Mouse (Mus musculus) forelimb bud, embryonic 11.5 days (tissue): ENCODE measurements around the gene Qdpr.
"Not testable (repeated sequence)": the region's sequence is repeated elsewhere in the genome, so short reads cannot be mapped to it uniquely, and the experiment has no call there.

ENCODE experiments used
- DNase-seq: peaks from one replicate; pipeline ENCODE4 v3.0.0-alpha.2; 2012; ENCODE audit warnings: low read depth, low spot score

The Qdpr gene

DNA sequence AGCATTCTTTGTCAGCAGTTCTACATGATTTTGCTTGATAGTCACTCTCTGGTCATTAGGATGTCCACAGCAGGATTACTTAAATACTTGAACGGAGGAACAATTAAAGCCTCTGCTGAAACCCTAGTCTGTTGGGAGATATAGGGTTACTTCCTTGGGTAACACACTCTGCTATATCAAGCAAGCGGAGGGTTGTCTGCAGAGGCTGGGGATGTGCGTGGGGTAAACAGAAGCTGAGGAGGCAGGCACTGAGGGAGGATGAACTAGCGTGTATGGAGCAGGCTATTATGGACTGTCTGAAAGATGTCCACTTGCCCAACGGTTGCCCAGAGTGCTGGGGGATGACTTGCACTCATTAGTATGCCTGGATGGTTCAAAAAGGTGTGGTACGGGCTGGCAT is 3.4 kb upstream of the Qdpr start, which contains the start of gene Clrn2:
Clrn2 (plus strand) TSS at position 301 of the 400 bp plus-strand sequence.
- no peak for DNase-seq

DNA sequence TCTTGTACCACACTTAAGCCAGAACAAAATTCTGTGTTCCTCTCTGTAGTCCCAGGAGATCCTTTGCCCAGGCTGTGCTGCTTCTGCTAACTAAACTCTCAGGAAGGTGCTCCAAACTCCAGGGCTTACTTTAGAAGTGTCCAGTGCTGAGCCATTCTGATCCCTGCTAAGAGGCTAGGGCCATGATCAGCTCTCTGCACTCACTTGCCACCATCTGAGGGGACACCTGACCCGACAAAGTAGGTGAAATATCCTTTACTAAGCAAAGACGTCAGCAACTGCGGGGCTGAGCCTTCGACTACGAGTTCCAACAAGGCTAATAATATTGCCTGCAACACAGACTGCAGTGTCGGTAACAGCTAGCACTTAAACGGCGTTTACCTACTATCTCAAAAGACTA is 830 bp downstream of the Qdpr start:
- DNase-seq, result no peak

DNA sequence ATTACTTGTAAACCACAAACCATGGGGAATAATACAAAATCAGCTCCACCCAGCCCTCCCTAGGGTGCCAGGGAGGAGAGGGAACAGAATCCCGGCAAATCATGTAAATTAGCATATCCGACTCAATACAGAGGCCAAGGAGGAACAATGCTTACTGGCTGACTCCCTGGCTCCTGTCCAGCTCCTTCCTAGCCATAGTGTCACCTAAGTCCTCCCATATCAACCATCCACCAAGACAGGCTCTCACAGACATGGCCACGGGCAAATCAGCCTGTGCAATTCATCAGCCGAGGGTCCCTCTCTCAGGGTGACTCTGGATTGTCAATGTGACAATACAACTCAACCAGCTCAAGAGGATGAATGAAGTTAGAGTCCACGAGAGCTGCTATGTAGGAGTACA is 1.4 kb downstream of the Qdpr start:
- no peak for DNase-seq

DNA sequence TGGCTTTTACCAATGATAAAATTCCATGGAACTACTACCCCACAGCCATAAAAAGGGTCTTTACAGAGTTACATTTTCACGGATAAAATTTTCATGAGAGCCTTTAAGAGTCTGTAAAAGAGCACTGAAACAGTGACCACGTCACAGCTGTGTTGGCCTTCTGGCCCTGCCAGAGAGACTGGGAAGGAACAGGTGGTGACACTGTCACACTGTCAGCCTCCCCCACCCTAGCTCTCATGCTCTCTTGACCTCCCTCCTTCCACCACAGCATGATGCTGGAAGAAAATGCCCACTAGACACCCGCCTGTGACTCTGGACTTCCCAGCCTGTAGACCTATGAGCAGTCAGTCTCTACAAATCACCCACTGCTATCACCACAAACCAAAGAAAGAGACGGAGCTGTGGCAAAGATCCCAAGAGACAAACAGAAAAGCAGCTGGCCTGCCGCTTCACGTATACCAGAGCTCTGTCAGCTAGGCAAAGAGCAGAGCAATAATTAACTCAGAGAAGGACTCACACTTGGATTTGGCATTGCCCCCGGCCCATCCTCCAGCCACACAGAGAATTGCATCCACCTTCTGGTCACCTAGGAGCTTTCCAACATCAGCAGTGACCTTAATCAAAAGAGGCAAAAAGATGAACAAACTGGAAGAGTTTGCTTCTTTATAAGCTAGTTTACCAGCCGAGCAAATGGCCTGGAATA is 5.8 kb downstream of the Qdpr start:
- no peak for DNase-seq

DNA sequence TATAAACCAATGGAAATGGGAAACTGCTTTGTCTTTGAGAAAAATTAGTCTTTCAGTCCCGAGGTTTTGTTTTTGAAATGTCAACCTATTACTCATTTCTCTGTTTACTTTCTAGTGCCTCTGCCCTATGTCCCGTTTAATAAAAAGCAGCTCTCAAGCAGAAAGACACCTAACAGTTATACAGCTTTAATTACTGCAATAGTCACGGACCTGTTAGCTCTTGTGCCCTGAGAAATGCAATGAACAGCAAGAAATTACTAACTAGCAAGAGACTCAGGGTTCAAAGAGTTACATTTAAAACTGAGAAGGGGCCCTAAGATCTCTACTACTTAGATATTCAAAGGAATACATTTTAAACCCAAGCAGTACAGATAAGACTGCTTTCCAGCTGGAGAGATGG is 8.3 kb downstream of the Qdpr start:
- no peak for DNase-seq

DNA sequence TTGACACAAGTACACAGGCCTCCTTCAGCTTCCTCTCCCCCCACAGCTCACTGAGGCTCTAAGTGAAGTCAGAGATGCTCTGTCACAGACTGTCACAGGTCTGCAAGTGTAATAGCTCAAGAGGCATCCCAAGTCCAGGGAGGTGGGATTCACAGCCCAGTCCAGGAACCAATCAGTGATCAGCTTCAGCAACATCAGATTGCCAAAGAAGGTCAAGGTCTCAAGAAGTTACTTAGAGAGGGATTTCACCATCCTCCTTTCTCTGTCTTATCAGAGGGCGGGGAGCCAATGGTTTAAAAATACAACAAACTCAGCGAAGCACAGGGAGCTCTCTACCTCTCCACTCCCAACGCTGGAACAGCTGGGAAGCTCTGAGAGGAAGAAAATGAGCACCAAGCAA is 8.9 kb downstream of the Qdpr start:
- DNase-seq, result no peak

DNA sequence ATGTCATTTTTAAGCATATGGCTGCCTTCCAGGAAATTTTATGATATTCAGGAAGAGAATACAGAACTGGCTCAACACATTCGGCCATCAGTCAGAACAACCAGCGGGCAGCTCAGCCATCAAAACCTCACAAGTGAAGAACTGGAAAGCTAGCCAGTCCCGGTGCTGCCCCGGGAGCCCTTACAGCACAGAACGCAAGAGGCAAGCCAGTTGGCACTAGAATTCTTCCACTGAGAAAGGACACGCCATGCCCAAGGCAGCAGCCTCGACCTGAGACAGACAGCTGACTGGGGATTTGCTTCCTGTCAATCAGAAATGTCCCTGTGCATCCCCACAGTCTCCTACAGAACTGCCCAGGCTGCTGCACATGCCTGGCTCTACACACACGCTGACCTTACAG is 11.7 kb downstream of the Qdpr start:
- DNase-seq, result no peak

DNA sequence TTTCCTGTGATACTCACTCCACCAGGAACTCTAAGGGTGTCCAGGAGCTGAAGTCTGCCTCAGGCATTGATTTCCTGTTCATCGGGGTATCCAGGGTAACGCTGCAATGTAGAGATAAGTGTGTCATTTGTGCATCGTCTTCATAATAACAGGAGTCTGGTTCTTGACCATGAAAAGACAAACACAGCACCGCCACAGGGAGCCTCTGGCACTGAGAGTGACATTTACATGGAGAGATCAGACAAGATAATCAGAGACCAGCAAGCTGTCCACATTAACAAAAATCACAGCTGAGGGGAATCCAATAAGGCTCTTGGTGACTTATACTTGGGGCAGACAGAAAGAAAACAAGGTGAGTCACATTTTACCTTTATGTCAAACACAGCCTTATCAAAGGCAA is 12.2 kb downstream of the Qdpr start:
- no peak for DNase-seq

DNA sequence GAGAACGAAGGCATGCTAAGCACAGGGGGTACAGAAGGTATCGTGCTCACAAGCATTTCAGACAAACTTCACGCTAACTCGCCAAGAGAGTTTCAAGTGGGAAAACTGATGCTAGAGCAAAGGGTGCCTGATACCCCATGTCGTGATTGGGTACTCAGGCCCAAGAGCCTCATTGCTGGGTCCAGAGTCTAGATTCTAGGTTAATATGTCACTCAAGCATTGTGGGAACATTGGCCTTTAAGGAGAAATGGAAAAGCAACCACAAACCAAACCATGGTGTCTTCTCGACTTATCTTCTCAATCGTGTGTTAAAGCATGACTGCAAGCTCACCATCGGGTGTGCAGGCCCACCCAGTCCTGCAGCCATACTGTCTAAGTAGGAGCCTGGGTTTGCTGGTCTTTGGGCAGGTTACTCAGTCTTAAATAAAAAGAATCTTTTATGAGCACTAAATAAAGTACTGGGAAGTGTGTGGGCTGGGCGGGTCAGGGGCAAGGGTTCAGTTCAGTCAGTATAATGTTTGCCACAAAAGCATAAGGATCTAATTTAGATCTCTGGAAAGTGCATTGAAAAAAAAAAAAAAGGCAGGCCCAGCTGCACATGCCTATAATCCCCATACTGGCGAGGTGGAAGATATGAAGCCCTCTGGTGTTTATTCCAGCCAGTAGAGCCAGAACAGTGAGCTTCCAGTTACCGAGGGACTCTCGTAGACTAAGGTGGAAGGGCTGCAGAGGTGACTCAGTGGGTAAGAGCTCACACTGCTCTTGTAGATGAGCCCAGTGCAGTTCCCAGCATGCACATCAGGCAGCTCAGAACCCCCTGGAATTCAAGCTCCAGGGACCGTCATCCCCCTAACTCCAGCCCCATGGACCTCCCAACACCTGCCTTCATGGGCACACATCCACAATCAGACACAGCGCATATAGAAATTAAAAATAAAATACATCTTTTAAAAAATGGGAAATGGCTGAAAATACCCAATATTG is 13.8 kb downstream of the Qdpr start:
- DNase-seq, result no peak

DNA sequence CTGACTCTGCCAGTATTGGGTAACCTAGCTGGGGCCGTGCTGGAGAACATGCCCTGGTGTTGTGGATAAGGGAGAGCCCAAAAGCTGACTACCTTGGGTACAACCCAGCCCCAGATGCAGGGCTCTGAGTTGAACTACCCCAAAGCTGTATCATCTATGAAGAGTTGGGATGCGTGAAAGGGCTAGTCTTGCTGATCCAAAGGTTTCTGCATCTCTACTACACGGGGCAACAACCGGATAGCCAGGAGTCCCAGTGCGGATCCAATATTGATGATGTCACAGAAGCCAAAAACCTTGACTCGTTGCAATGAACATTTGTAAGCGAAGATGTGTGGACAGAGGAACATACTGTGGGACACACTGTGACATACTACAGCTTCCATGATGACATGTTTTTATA is 22.1 kb downstream of the Qdpr start:
- DNase-seq, result no peak

DNA sequence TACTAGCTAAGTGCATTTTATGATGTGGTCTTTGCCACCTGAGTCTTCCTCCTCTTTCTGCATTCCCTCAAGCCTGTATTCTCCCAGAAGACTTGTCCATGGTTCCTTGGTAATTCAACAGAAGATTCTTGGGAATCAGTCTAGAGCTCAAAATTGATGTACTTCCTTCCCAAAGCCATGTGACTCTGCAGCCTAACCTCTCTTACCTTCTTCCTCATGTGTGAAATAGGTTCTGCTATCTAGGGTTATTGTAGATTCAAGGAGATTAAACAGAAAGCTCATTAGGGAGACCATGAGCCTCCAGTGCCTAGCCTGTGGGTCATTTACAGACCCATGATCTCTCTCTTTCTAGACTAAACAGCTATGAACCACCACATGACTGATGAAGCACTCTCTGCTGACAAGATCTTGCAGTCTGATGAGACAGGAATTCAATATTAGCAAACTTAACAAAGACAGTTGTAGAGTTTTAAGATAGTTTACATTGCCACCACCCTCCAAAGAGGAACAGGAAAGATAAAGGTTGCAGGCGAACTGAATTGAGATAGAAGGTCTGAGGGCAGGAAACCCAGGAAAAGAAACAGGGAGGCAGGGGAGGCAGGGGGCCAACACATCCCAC is 23.5 kb downstream of the Qdpr start:
- DNase-seq, result no peak

DNA sequence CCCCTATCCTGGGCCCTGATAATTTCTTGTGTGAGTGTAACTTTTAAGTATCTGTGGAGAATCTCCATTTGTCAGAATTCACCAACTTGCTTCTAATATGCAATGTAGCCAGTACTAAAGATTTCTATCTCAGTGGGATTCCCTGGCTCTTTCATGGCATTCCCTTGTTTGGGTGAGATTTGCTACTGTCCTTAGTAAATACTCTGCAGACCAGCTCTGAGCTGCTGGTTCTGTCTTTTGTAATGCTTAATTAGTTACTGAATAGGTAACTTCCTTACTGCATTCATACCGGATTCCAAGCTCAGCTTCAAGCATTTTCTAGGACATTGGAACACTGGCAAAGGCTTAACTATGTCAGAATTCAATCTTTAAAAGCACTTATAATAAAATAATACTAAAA is 24.3 kb downstream of the Qdpr start:
- not testable (repeated sequence) for DNase-seq

DNA sequence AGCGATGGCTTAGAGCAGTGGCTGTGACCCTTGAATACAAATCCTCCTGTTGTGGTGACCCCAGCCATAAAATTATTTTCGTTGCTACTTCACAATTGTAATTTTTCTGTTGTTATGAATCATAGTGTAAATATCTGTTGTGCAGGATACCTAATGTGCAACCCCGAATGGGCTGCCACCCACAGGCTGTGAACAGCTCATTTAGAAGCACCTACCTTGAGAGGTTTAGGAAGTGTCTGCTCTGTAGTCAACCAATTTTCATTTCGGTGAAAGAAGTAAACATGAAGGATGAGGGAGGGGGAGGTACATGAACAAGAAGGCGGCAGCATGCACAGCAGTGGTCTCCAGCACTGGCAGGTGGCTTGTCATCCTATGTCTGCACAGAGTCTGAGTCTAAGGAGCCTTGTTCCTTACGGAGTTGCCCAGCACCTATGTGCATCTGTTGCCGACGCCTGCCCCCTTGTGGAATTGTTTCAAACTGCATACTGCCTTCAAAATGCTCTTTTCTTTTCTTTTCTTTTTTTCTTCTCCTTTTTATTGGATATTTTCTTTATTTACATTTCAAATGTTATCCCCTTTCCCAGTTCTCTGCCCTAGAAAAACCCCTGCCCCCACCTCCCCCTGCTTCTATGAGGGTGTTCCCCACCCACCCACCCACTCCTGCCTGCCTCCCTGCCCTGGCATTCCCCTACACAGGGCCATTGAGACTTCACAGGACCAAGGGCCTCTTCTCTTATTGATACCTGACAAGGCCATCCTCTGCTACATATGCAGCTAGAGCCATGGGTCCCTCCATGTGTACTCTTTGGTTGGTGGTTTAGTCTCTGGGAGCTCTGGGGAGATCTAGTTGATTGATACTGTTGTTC is 25.8 kb downstream of the Qdpr start:
- peak; percentile 69 for DNase-seq

DNA sequence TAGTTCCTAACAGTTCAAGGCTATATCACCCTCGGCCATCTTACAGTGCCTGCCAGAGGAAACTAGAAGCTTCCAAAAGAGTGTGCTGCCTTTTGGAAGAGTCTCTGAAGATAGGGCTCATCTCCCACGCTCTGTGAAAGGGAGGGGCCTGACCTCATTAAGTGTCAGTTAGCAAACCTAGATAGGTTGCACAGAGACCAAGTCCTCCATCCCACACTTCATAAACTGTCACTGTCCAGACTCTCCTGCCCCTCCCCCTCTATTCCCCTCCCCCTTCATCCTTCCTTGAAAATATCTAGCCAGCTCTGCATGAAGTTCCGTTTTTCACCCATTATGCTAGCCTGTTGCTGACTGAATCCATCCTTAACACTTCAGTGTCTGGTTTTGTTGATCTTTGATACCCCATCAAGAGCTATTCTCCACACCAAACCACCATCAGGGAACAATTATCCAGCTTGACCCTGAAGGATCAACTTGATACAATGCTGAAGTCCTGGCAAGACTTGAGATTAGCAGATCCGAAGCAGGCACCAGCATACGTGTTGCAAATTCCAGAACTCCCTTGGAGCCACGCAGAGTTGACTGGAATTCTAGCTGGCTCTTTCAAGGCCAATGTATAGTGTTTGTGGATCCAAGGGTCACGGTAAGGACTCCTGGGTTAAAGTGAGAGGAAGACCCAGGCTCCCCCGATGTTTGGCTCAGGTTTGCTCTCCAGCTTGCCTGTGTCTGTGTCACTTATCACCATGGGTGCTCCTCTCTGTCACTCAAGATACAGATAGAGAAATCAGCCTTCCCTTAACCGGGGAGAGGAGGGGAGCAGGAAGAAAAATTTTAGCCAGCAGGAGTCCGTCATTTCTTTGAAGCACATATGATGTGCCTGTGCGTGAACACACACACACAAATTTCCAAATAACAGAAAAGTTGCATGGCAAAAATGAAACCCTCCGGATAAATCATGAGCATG is 27.9 kb downstream of the Qdpr start:
- peak; percentile 37 for DNase-seq

DNA sequence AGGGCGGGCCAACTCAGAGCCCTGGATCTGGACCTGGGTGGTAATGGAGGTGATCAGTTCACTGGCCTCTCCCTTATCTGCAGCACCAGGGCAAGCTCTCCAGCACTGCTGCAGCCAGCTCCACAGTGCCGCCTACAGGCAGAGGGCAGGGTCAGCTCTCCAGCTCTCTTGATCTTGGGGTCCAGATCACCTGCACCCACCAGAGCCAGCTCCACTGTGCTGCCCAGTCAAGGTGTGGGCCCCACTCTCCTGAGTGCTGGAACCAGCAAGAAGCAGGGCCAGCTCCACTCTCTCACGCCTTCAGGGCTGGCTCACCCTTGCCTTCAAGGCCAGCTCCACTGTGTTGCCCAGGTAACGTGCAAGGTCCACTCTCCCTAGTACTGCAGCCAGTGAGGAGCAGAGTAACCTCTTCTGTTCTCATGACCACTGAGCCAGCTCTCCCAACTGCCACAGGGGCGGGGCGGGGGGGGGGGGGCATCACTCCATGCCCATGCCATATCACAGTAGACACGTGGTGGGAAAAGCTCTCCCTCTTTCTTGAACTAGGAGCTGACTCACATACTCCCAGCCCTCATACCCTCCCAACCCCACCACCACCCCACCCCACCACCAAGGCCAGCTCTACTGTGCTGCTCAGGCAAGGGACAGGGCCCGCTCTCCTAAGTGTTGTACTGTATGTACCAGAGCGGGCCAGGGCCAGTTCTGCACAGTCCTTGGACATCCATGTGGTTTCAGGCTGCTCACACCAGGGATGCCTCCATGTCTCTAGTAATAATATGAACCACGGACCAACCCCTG is 30.0 kb downstream of the Qdpr start:
- DNase-seq, result no peak

DNA sequence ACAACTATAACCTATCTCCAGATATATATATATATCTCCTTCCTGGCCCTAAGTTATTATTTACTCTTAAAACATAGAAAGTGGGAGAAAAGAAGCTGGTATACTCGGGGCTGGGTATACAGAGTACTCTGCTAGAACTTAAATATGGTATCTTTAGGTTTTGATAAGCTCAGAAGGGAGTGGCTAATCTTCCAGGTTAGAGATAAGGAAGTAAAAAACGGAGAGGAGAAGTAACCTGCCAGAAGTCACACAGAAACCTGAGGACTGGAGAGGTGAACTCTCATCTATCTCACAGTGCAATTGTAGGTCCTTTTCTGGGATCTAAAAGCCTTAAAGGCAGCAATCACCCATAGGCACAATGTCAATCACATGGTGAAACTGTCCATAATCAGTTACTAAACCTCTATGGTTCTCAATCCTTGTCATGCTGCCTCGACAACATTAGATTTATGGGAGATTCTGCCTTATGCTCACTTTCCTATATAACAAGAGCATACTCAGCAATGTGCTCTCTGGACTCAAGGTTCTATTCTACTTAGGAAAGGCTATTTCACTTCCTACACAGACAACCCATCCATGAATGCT is 32.1 kb downstream of the Qdpr start:
- DNase-seq, result no peak

DNA sequence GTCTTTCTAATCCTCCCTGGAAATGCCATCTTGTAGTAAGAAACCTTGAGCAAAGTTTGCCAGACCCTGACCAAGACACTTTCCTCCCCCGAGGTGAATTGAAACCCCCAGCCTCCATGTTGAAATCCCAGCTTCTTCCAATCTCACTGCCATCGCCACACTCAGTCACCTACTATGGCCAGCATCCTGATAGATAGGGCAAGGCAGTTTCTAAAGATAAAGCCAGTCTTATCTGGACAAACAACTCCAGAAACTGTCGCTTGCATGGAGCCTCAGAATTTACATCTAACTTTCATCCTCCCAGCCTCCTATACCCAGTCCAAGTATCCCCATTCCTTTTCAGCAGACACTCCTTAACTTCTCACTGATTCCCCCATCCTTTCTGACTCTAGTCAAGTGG is 33.6 kb downstream of the Qdpr start:
- DNase-seq, result no peak

DNA sequence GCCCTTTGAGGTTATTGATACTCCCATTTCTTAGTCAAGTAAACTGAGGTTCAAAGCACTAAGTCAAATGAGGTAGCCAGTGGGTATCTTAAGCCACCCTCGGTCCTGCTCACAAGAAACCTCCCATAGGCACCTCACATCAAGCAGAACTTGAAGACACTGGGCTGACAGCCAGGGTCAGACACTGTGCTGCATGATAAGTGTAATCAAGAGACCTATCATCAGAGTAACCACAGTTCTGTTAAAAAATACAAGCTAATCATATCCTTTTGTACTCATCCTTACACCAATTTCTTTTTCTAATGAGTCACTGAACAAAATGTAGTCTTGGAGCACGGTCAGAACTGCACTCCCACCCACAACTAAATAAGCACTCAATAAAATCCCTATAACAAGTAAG is 43.9 kb downstream of the Qdpr start:
- no peak for DNase-seq

DNA sequence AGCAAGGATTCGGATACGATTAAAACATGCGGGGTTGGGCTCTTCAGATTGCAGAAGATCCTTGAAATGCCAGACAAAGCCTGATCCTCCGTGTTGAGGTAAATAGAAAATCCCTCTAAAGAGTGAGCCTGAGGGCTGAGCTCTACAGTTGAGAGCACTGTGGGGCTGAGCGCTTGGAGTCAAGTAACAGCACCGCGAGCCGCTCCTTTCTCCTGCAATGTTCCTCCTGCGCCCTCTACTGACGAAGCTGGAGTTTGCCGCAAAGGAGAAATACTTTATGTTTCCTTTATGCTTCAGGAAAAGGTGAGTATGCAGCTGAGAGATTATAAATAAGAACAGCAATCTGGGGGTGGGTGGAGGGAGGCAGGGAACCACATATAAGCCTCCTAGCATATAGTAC is 47.4 kb downstream of the Qdpr start:
- DNase-seq, result peak; percentile 73
